9 mouse cellular contexts compared by ENCODE assay signal in the genomic region with DNA sequence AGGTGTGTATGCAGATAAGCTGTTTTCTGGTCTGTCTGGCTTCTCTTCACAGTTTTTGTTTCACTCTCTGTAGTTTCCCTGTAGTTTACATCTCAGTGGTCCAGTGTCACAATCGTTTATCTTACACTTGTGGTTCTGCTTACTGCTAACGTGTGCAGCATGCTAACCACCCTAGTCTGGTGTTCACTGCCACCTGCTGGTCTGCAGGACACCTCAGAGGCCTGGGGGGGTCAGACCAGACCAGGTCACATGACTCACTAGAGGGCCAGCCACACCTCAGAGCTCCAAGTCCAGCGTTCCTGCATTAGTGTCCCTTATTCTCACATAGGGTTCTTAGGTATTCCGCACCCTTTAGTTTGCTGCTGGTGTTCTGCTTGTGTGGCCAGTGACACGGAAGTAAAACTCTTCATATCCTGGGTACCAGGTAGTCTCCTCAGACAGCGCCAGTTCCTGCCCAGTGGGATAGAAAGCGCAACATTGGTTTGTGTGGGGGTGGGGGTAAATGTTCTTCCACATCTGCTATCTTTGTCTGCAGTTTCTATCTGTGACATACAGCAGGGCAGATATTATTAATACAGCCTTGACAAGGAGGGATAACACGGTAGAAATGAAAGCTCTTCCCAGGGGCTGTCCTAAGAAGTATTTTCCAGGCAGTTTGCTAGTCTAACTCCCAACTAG. TPM values are rescaled to one million over a fixed set of nuclear protein-coding genes. Genes with fewer than 3 reads are reported as not detected.
A peak's percentile ranks its signal among the peaks of the same experiment; 100 is the strongest.
DNase-seq lines count a peak whose midpoint lies in the region; ATAC-seq and TF ChIP-seq lines count a peak whose summit lies in the region.
"Had no signal": no experiment of that assay in that cellular context is flagged by ENCODE, and none has a peak within 500 bp of the region (broad histone marks: within the 10 kb centered on the region; RNA-seq: fewer than 3 reads in every experiment).

No protein-coding gene starts in this region.

- no peak overlapping the region for H3K9ac ChIP-seq in CH12.LX (ENCODE audit: insufficient read depth, low read depth)
- H3K9ac ChIP-seq in intestine, postnatal 0 days (ENCODE audit: low read depth, low read length), result no peak overlapping the region
- H3K9ac ChIP-seq in lung, postnatal 0 days (replicated peaks; ENCODE audit: low read depth), result no peak overlapping the region
- H3K9ac ChIP-seq: midbrain, embryonic 15.5 days had no signal

- WGBS in intestine, postnatal 0 days, result 67% methylated on average over 8 of the region's 8 CpGs
- WGBS in lung, postnatal 0 days, result 64% methylated on average over 8 of the region's 8 CpGs
- WGBS in forebrain, embryonic 10.5 days, result 87% methylated on average over 8 of the region's 8 CpGs

- H3K4me1 ChIP-seq in CH12.LX (ENCODE audit: control insufficient read depth in 1 of 2, insufficient read depth in 2 of 2), result peaks cover 0 to 5% of the 10 kb centered on the region in 2 experiments; a peak in 1 of 4 replicates
- no peaks in the 10 kb centered on the region for H3K4me1 ChIP-seq in intestine, postnatal 0 days (replicated peaks; ENCODE audit: control insufficient read depth, insufficient read depth, low read length)
- no peaks in the 10 kb centered on the region; the same call in 1 of the 2 replicates for H3K4me1 ChIP-seq in lung, postnatal 0 days (ENCODE audit: insufficient read depth, low read depth, low read length)
- peaks cover 19% of the 10 kb centered on the region for H3K4me1 ChIP-seq in forebrain, embryonic 10.5 days

- no peak overlapping the region for H3K4me3 ChIP-seq in CH12.LX (replicated peaks in 1 of 3; ENCODE audit: low read depth in 2 of 3, low read length in 2 of 3, poor library complexity in 1 of 3)
- H3K4me3 ChIP-seq in intestine, postnatal 0 days (ENCODE audit: low read depth, low read length), result no peak overlapping the region
- H3K4me3 ChIP-seq in lung, postnatal 0 days (ENCODE audit: low read depth, low read length), result no peak overlapping the region
- no peak overlapping the region for H3K4me3 ChIP-seq in forebrain, embryonic 10.5 days
- H3K4me3 ChIP-seq: midbrain, embryonic 15.5 days had no signal

- intact Hi-C loops in left cerebral cortex, postnatal 14 days (cut with DNase I), result no loop called here

- no peaks in the 10 kb centered on the region for H3K9me3 ChIP-seq in CH12.LX (replicated peaks; ENCODE audit: low read length)
- H3K9me3 ChIP-seq in intestine, postnatal 0 days (ENCODE audit: control insufficient read depth), result no peaks in the 10 kb centered on the region
- no peaks in the 10 kb centered on the region for H3K9me3 ChIP-seq in lung, postnatal 0 days (ENCODE audit: low read length)
- no peaks in the 10 kb centered on the region for H3K9me3 ChIP-seq in forebrain, embryonic 10.5 days
- H3K9me3 ChIP-seq: midbrain, embryonic 15.5 days had no signal

- peaks cover 29 to 63% of the 10 kb centered on the region in 2 experiments for H3K36me3 ChIP-seq in CH12.LX (replicated peaks in 1 of 2; ENCODE audit: control insufficient read depth in 1 of 2, insufficient read depth in 1 of 2, low read length in 1 of 2)
- H3K36me3 ChIP-seq in intestine, postnatal 0 days (ENCODE audit: control insufficient read depth, insufficient read depth), result peaks cover 60% of the 10 kb centered on the region
- peaks cover 16% of the 10 kb centered on the region; the same call in 1 of the 2 replicates for H3K36me3 ChIP-seq in lung, postnatal 0 days (ENCODE audit: insufficient read depth, low read length)
- peaks cover 75% of the 10 kb centered on the region for H3K36me3 ChIP-seq in forebrain, embryonic 10.5 days (replicated peaks)

- in situ Hi-C loops in CH12.LX (cut with MboI; ENCODE audit: low pct_ligation_motif_present, low pct_unique_long_range_greater_than_20kb, low sequenced_read_pairs), result loop anchor here (5.0 kb wide), 1 partner anchor 515 kb away; no protein-coding TSS in a partner anchor

- peak in 1 of 2 experiments; percentile 64; a peak in 2 of 4 replicates for TF ChIP-seq CTCF in CH12.LX (conservative IDR thresholded peaks at IDR 0.05 in 1 of 2, IDR thresholded peaks at IDR 0.05 in 1 of 2; ENCODE audit: low read depth in 2 of 2, low read length in 2 of 2)
- peak; percentile 74 for TF ChIP-seq CTCF in intestine, postnatal 0 days (IDR thresholded peaks at IDR 0.05; ENCODE audit: low read depth)
- peak; percentile 72 for TF ChIP-seq CTCF in lung, postnatal 0 days (IDR thresholded peaks at IDR 0.05)

- no peak overlapping the region for H3K4me2 ChIP-seq in CH12.LX (ENCODE audit: insufficient read depth, low read depth, poor library complexity, severe bottlenecking)
- H3K4me2 ChIP-seq in intestine, postnatal 0 days (replicated peaks; ENCODE audit: low read depth), result no peak overlapping the region
- no peak overlapping the region for H3K4me2 ChIP-seq in lung, postnatal 0 days (replicated peaks; ENCODE audit: low read depth, low read length)
- H3K4me2 ChIP-seq: midbrain, embryonic 15.5 days had no signal

- dilution Hi-C loops in CH12.LX (cut with MboI; ENCODE audit: extremely low pct_ligation_motif_present, extremely low pct_unique_long_range_greater_than_20kb, low sequenced_read_pairs), result no loop called here

- no peaks in the 10 kb centered on the region for H3K79me2 ChIP-seq in CH12.LX (replicated peaks; ENCODE audit: control insufficient read depth, extremely low read depth, insufficient read depth, poor library complexity, severe bottlenecking)

- TF ChIP-seq POLR2A in CH12.LX (IDR thresholded peaks at IDR 0.05; ENCODE audit: low read depth, low read length), result no peak

- TF ChIP-seq EP300 in CH12.LX (IDR thresholded peaks at IDR 0.05; ENCODE audit: low read length), result no peak
- TF ChIP-seq EP300 in lung, postnatal 0 days (IDR thresholded peaks at IDR 0.05), result no peak

- H3K27me3 ChIP-seq in CH12.LX (replicated peaks), result no peaks in the 10 kb centered on the region
- no peaks in the 10 kb centered on the region for H3K27me3 ChIP-seq in intestine, postnatal 0 days (replicated peaks; ENCODE audit: control insufficient read depth, insufficient read depth, low read length)
- H3K27me3 ChIP-seq in lung, postnatal 0 days (replicated peaks; ENCODE audit: insufficient read depth, low read length), result no peaks in the 10 kb centered on the region
- H3K27me3 ChIP-seq in forebrain, embryonic 10.5 days (ENCODE audit: poor library complexity, severe bottlenecking), result no peaks in the 10 kb centered on the region
- H3K27me3 ChIP-seq: midbrain, embryonic 15.5 days had no signal

- no peak overlapping the region for H3K27ac ChIP-seq in CH12.LX (ENCODE audit: insufficient read depth, low read depth)
- no peak overlapping the region for H3K27ac ChIP-seq in intestine, postnatal 0 days (ENCODE audit: low read depth, low read length)
- no peak overlapping the region for H3K27ac ChIP-seq in lung, postnatal 0 days (ENCODE audit: low read length)
- H3K27ac ChIP-seq in forebrain, embryonic 10.5 days, result no peak overlapping the region
- H3K27ac ChIP-seq: midbrain, embryonic 15.5 days had no signal

- TF ChIP-seq RAD21 in CH12.LX (IDR thresholded peaks at IDR 0.05; ENCODE audit: low read depth, low read length), result peak; percentile 44

- peak; percentile 69 for DNase-seq in 416B (ENCODE audit: low read depth)
- DNase-seq in CH12.LX (ENCODE audit: extremely low read depth), result no peak
- DNase-seq in lung, postnatal 0 days (ENCODE audit: low spot score), result peak; percentile 62
- no peak for DNase-seq in adrenal gland, postnatal 4 days (ENCODE audit: low spot score in 2 of 2)
- no peak for DNase-seq in forebrain, embryonic 10.5 days (ENCODE audit: extremely low spot score, low spot score)
- no peak for DNase-seq in left cerebral cortex, postnatal 14 days (ENCODE audit: low spot score in 2 of 2)

- ATAC-seq in intestine, postnatal 0 days, result peak; percentile 73
- ATAC-seq in lung, postnatal 0 days, result peak; percentile 79
- ATAC-seq: midbrain, embryonic 15.5 days had no signal

TF ChIP-seq in CH12.LX, 34 proteins besides CTCF, POLR2A, EP300 and RAD21:
- TF ChIP-seq USF2 (conservative IDR thresholded peaks at IDR 0.05; ENCODE audit: low read depth, low read length) (peak; percentile 47), USF1 (IDR thresholded peaks at IDR 0.05; ENCODE audit: low read depth, low read length) (peak; percentile 65), SMC3 (IDR thresholded peaks at IDR 0.05; ENCODE audit: low read depth, low read length) (peak; percentile 36), ZC3H11A (IDR thresholded peaks at IDR 0.05; ENCODE audit: low read depth, low read length) (no peak)

RNA-seq across cellular contexts. Expression of gene Dupd1, which starts 51.8 kb away (rescaled TPM):
- not detected in 2 replicates for total RNA-seq in CH12.LX (2012; rRNA removed)
- not detected in 2 replicates for total RNA-seq in CH12.LX (2014; rRNA removed)
- polyA plus RNA-seq in CH12.LX (2012; ENCODE audit: insufficient read length, low read depth), result not detected in 2 replicates
- not detected in 2 replicates for polyA plus RNA-seq in intestine, postnatal 0 days (2015; fragmentation: Nextera tagmentation; extraction: Ambion mirVana)
- 0.16 and 0.24 TPM in 2 replicates for polyA plus RNA-seq in lung, postnatal 0 days (2015; fragmentation: Nextera tagmentation; extraction: Ambion mirVana)
- total RNA-seq in adrenal gland, postnatal 4 days (2021), result 1 to 10 TPM; 1.1 to 1.4 TPM
- not detected in 2 replicates for polyA plus RNA-seq in forebrain, embryonic 10.5 days (2016; fragmentation: Nextera tagmentation; extraction: Ambion mirVana)
- not detected for total RNA-seq in left cerebral cortex, postnatal 14 days (2021)
- polyA plus RNA-seq: intestine, embryonic 14.5 days; midbrain, embryonic 15.5 days had no signal

Comparison
In these comparisons a context has a peak if more than half of its experiments do, and no peak if none do; other contexts are left out.
1. DNase-seq: peak in 416B (single experiment) and lung, postnatal 0 days (single experiment); none in CH12.LX (single experiment), adrenal gland, postnatal 4 days (0 of 2), forebrain, embryonic 10.5 days (single experiment) and left cerebral cortex, postnatal 14 days (0 of 2).